Mouse (Mus musculus): ENCODE data around the gene Gas2l2. TPM values are rescaled to one million over a fixed set of nuclear protein-coding genes. Genes with fewer than 3 reads are reported as not detected.

Gas2l2 gene
- total RNA-seq, 1 experiment = 0.09 TPM

DNA sequence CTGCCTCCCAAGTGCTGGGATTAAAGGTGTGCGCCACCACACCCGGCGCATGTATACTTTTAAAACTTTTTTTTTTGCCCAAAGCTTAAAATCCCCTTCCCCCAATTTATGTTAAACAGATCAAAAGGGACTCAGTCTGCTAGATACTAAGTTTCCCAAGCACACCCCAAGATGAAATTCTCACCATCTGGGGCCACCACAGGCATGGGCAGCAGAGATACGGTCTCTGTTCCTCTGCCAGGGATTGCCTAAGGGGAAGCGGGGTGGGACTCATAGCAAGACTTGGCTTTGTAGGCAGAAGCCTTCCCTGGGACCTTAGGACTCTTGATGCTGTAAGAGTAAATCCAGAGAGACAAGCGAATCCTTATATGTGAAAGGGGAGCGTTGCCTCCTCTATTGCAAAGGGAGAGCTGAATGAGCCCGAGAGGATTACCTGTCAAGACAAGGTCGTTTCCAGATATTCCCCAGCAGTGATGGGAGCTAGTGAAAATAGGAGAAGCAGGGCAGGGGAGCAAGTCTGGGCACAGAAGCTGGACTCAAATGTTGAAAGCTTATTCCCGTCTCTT lies 32.3 kb upstream of the Gas2l2 start:
- TF ChIP-seq HCFC1 (IDR thresholded peaks at IDR 0.05; ENCODE audit: borderline replicate concordance, insufficient read depth, low read length) (no peak), MAFK (IDR thresholded peaks at IDR 0.05; ENCODE audit: insufficient read depth, low read depth, low read length) (no peak), ZNF384 (IDR thresholded peaks at IDR 0.05; ENCODE audit: low read depth, low read length) (no peak), ZC3H11A (IDR thresholded peaks at IDR 0.05; ENCODE audit: borderline replicate concordance, low read depth, low read length) (no peak), CHD2 (IDR thresholded peaks at IDR 0.05; ENCODE audit: low read depth, low read length) (no peak)
- Histone ChIP-seq H3K4me1 (ENCODE audit: control insufficient read depth in 2 of 2, insufficient read depth in 2 of 2, low read length in 2 of 2, poor library complexity in 1 of 2) (no peaks in the 10 kb centered on the region), H3K4me3 (ENCODE audit: insufficient read depth in 1 of 2, low read depth in 1 of 2, low read length in 2 of 2, poor library complexity in 1 of 2, severe bottlenecking in 1 of 2) (no peak overlapping the region), H3K9me3 (ENCODE audit: control insufficient read depth, insufficient read depth, low read depth, low read length) (no peaks in the 10 kb centered on the region), H3K9ac (ENCODE audit: insufficient read depth, low read depth, low read length, poor library complexity, severe bottlenecking) (no peak overlapping the region), H3K36me3 (ENCODE audit: control insufficient read depth, insufficient read depth, low read length, poor library complexity, severe bottlenecking) (no peaks in the 10 kb centered on the region), H3K27ac (ENCODE audit: insufficient read depth, low read depth, low read length, poor library complexity, severe bottlenecking) (no peak overlapping the region)
- in situ Hi-C loops (cut with MboI; ENCODE audit: low sequenced_read_pairs in 2 of 2, unreplicated experiment in 2 of 2) = no loop called here
- no peak for DNase-seq (ENCODE audit: low read depth, low spot score)

DNA sequence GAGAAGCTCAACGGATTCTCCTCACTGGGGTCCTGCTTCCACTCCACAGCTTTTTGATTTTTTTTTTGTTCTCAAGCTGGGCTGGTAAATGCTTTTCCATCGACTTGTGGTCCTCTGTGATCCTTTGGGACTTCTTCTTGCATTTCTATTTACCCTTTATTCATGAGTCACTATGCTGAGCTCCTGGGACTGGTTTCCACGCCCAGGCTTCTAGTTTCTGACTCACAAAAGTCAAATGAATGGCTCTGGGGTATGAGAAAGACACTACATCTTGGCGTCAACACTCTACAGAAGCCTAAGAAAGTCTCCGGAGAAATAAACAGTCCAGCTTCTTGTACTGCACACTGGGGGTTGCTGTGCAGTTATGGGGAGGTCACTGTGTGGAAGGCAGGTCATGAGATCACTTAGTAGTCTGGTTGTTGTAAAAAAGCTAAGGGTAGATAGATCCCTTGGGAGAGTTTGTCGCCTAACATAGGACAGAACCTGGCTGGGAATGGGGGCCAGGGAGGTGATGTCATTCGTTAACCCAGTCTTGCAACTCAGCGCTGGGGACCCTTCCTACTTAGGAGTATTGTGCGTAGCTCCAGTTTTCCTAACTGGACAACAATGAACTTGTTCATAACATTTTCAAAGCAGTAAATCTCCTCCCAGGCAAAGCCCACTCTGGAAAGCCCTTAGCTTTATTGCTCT lies 28.8 kb upstream of the Gas2l2 start:
- Histone ChIP-seq H3K27ac (ENCODE audit: insufficient read depth, low read depth, low read length, poor library complexity, severe bottlenecking) (no peak overlapping the region), H3K4me1 (ENCODE audit: control insufficient read depth in 2 of 2, insufficient read depth in 2 of 2, low read length in 2 of 2, poor library complexity in 1 of 2) (0 out of 4 replicates have a peak, but pooled peaks cover 0 to 2% of the 10 kb centered on the region in 2 experiments), H3K9me3 (ENCODE audit: control insufficient read depth, insufficient read depth, low read depth, low read length) (no peaks in the 10 kb centered on the region), H3K4me3 (ENCODE audit: insufficient read depth in 1 of 2, low read depth in 1 of 2, low read length in 2 of 2, poor library complexity in 1 of 2, severe bottlenecking in 1 of 2) (no peak overlapping the region), H3K9ac (ENCODE audit: insufficient read depth, low read depth, low read length, poor library complexity, severe bottlenecking) (no peak overlapping the region), H3K36me3 (ENCODE audit: control insufficient read depth, insufficient read depth, low read length, poor library complexity, severe bottlenecking) (no peaks in the 10 kb centered on the region)
- no peak for DNase-seq (ENCODE audit: low read depth, low spot score)
- TF ChIP-seq CHD2 (IDR thresholded peaks at IDR 0.05; ENCODE audit: low read depth, low read length) (no peak), HCFC1 (IDR thresholded peaks at IDR 0.05; ENCODE audit: borderline replicate concordance, insufficient read depth, low read length) (no peak), MAFK (IDR thresholded peaks at IDR 0.05; ENCODE audit: insufficient read depth, low read depth, low read length) (no peak), ZNF384 (IDR thresholded peaks at IDR 0.05; ENCODE audit: low read depth, low read length) (no peak), ZC3H11A (IDR thresholded peaks at IDR 0.05; ENCODE audit: borderline replicate concordance, low read depth, low read length) (no peak)
- in situ Hi-C loops (cut with MboI; ENCODE audit: low sequenced_read_pairs in 2 of 2, unreplicated experiment in 2 of 2) = no loop called here

DNA sequence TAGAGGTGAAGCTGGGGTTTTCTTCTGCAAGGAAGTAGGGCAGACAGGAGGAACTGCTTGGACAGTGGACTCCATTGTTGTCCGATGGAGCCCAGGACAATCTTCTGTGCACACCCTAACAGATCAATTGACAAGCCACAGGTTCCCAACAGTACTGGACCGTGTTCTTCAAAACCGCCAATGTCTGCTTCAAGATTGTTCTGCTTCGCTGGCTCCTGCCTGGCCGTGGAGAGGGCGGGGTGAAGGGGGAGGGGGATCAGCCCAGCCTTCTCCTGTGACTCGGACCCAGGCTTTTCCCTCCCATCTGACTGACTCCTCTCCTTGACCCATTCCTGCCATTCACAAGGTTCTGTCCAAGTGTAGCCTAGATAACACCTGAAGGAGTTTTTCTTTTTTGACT lies 28.0 kb upstream of the Gas2l2 start:
- Histone ChIP-seq H3K9ac (ENCODE audit: insufficient read depth, low read depth, low read length, poor library complexity, severe bottlenecking) (no peak overlapping the region), H3K9me3 (ENCODE audit: control insufficient read depth, insufficient read depth, low read depth, low read length) (no peaks in the 10 kb centered on the region), H3K27ac (ENCODE audit: insufficient read depth, low read depth, low read length, poor library complexity, severe bottlenecking) (no peak overlapping the region), H3K4me3 (ENCODE audit: insufficient read depth in 1 of 2, low read depth in 1 of 2, low read length in 2 of 2, poor library complexity in 1 of 2, severe bottlenecking in 1 of 2) (no peak overlapping the region), H3K36me3 (ENCODE audit: control insufficient read depth, insufficient read depth, low read length, poor library complexity, severe bottlenecking) (no peaks in the 10 kb centered on the region), H3K4me1 (ENCODE audit: control insufficient read depth in 2 of 2, insufficient read depth in 2 of 2, low read length in 2 of 2, poor library complexity in 1 of 2) (0 out of 4 replicates have a peak, but pooled peaks cover 0 to 2% of the 10 kb centered on the region in 2 experiments)
- in situ Hi-C loops (cut with MboI; ENCODE audit: low sequenced_read_pairs in 2 of 2, unreplicated experiment in 2 of 2) = no loop called here
- no peak for TF ChIP-seq HCFC1 (IDR thresholded peaks at IDR 0.05; ENCODE audit: borderline replicate concordance, insufficient read depth, low read length)
- TF ChIP-seq CHD2 (IDR thresholded peaks at IDR 0.05; ENCODE audit: low read depth, low read length) = no peak
- no peak for TF ChIP-seq ZC3H11A (IDR thresholded peaks at IDR 0.05; ENCODE audit: borderline replicate concordance, low read depth, low read length)
- TF ChIP-seq MAFK (IDR thresholded peaks at IDR 0.05; ENCODE audit: insufficient read depth, low read depth, low read length) = no peak
- no peak for TF ChIP-seq ZNF384 (IDR thresholded peaks at IDR 0.05; ENCODE audit: low read depth, low read length)
- DNase-seq (ENCODE audit: low read depth, low spot score) = no peak

DNA sequence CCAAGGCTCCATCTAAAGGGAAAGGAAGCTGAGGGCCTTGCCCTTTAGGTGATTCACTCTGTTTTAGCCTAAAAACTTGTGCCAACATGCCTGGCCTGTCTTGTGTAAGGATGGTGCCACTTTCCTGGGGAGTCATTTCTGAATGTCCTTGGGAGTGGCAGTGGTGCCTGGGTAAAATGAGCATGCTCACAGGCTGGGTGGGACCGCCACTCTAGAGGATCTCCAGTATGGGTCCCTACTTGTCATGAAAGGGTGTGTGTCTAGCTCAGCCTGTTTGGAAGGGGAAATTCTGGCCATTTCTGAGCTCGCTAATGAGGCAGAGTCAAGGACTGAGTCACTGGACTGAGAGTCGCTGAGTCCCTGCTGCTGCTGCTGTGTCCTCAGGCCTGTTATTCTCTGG lies 26.4 kb upstream of the Gas2l2 start:
- no peak for DNase-seq (ENCODE audit: low read depth, low spot score)
- no peak for TF ChIP-seq ZNF384 (IDR thresholded peaks at IDR 0.05; ENCODE audit: low read depth, low read length)
- no peak for TF ChIP-seq CHD2 (IDR thresholded peaks at IDR 0.05; ENCODE audit: low read depth, low read length)
- TF ChIP-seq MAFK (IDR thresholded peaks at IDR 0.05; ENCODE audit: insufficient read depth, low read depth, low read length) = no peak
- TF ChIP-seq ZC3H11A (IDR thresholded peaks at IDR 0.05; ENCODE audit: borderline replicate concordance, low read depth, low read length) = no peak
- no peak for TF ChIP-seq HCFC1 (IDR thresholded peaks at IDR 0.05; ENCODE audit: borderline replicate concordance, insufficient read depth, low read length)
- H3K27ac ChIP-seq (ENCODE audit: insufficient read depth, low read depth, low read length, poor library complexity, severe bottlenecking) = no peak overlapping the region
- no peak overlapping the region for H3K9ac ChIP-seq (ENCODE audit: insufficient read depth, low read depth, low read length, poor library complexity, severe bottlenecking)
- 0 out of 4 replicates have a peak, but pooled peaks cover 0 to 2% of the 10 kb centered on the region in 2 experiments for H3K4me1 ChIP-seq (ENCODE audit: control insufficient read depth in 2 of 2, insufficient read depth in 2 of 2, low read length in 2 of 2, poor library complexity in 1 of 2)
- H3K36me3 ChIP-seq (ENCODE audit: control insufficient read depth, insufficient read depth, low read length, poor library complexity, severe bottlenecking) = no peaks in the 10 kb centered on the region
- in situ Hi-C loops (cut with MboI; ENCODE audit: low sequenced_read_pairs in 2 of 2, unreplicated experiment in 2 of 2) = no loop called here
- no peak overlapping the region for H3K4me3 ChIP-seq (ENCODE audit: insufficient read depth in 1 of 2, low read depth in 1 of 2, low read length in 2 of 2, poor library complexity in 1 of 2, severe bottlenecking in 1 of 2)
- H3K9me3 ChIP-seq (ENCODE audit: control insufficient read depth, insufficient read depth, low read depth, low read length) = no peaks in the 10 kb centered on the region

Measured in ES-E14 (cell line).